Mouse (Mus musculus) urinary bladder, postnatal 25 days (tissue): ENCODE results near the gene Gm9736.
"Not testable (repeated sequence)": the region's sequence is repeated elsewhere in the genome, so short reads cannot be mapped to it uniquely, and the experiment has no call there.

Experiments used
- DNase-seq: peaks from one replicate; pipeline ENCODE4 v3.0.0; 2022; ENCODE audit warnings: low spot score

The Gm9736 gene

DNA sequence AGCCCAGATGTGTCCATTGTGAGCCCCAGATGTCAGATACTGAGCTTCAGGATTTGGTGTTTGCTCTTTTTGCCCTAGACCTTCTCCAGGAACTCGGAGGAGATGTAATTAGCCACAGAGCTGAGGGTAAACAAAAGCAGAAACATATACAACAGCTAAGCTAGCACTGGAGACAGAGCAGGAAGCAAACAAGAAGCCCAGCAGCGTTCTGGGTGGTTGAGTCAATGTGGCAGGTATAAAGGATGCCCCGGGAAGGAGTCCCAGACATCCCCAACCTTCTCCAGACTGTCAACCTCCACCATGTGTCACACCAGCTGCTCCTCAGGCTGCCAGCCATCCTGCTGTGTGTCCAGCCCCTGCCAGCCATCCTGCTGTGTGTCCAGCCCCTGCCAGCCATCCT is 25.0 kb downstream of the Gm9736 start, which contains the start of gene Gm10100:
Gm10100 (plus strand) TSS at position 301 of the 400 bp plus-strand sequence.
- DNase-seq, result no peak

DNA sequence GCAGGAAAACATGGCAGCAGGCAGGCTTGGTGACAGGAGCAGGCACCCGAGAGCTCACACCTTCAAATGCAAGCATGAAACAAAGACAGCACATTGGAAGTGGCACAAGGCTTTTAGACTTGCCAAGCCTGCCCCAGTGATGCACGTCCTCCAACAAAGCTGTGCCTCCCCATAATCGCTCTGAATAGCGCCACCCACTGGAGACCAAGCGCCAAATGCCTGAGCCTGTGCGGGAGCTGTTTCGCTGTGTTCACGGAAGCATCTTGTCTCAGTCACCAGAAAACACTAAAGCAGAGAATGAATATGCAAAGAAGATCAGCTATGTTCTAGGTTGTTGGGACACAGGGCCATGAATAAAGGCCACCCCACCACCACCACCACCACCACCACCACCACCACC is 26.3 kb downstream of the Gm9736 start:
- no peak for DNase-seq

DNA sequence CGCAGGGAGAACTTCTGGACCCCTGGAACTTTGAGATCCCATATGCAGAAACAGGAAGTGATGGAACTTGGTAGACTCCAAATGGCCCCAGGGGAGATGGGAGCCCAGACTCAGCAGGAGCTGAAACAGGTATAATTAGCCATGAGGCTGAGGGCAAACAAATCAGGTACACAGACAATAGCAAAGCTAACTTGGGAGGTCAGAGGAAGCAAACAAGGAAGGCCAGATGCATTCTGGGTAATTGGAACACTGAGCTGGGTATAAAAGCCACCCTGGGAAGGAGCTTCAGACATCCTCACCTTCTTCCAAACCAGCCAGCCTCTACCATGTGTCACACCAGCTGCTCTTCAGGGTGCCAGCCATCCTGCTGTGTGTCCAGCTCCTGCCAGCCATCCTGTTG is 30.9 kb downstream of the Gm9736 start, which contains the start of gene Krtap12-1:
Krtap12-1 (plus strand) TSS at position 301 of the 400 bp plus-strand sequence.
- not testable (repeated sequence) for DNase-seq

DNA sequence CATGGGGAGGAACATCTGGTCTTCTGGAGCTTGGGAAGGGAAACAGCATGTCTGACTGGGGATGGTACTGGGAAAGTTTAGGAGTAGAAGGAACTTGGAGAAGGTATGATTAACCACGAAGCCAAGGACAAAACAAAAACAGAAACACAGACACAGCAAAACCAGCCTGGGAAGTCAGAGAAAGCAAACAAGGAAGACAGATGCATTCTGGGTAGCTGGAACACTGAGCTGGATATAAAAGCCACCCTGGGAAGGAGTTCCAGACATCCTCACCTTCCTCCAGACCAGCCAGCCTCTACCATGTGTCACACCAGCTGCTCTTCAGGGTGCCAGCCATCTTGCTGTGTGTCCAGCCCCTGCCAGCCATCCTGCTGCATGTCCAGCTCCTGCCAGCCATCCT is 35.6 kb downstream of the Gm9736 start, which contains the start of gene Gm10142:
Gm10142 (plus strand) TSS at position 301 of the 400 bp plus-strand sequence.
- no peak for DNase-seq

DNA sequence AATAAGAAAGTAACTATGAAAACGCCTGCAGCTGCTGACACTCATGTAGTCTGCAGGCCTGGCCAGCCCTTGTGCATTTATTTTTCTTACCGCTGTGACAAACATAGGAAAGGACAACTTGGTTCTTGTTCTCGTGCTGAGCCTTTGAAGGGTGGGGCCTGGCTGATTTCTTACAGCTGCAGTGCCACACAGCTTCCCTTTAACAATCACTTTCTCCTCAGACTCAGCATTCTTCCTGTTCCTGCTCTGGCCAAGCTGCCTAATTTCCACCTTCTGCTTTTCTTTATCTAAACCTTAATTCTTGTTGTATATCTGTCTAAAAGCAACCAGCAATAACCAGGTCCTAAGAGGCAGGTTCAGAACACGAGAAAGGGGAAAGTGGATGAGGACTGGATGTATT is 37.4 kb downstream of the Gm9736 start:
- no peak for DNase-seq

DNA sequence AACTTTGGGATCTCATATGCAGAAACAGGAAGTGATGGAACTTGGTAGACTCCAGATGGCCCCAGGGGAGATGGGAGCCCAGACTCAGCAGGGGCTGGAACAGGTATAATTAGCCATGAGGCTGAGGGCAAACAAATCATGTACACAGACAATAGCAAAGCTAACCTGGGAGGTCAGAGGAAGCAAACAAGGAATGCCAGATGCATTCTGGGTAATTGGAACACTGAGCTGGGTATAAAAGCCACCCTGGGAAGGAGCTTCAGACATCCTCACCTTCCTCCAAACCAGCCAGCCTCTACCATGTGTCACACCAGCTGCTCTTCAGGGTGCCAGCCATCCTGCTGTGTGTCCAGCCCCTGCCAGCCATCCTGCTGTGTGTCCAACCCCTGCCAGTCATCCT is 40.0 kb downstream of the Gm9736 start, which contains the start of gene Gm10024:
Gm10024 (plus strand) TSS at position 301 of the 400 bp plus-strand sequence.
- not testable (repeated sequence) for DNase-seq

DNA sequence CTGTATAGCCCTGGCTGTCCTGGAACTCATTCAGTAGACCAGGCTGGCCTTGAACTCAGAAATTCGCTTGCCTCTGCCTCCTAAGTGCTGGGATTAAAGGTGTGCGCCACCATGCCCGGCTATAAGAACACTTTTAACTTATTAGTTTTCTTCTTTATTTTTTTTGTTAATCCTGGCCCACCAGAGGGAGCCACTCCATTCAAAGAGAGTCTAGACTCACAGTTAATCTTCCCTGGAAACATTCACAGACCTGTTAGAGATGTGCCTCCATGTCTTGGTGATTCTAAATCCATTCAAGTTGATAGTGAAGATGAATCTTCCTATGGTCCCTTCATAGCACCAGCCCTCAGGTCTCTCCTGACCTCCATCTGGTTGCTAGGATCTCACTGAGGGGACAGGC is 41.3 kb downstream of the Gm9736 start:
- no peak for DNase-seq

DNA sequence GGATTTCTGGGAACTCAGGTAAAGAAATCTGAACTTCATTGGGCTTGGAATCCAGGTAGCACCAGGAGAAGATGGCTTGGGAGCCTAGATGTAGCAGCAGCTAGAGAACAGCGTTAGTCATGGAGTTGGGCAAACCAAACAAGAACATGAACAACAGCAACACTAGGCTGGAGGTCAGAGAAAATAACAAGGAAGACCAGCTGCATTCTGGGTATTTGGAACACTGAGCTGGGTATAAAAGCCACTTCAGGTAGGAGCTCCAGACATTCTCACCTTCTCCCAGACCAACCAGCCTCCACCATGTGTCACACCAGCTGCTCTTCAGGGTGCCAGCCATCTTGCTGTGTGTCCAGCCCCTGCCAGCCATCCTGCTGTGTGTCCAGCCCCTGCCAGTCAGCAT is 44.8 kb downstream of the Gm9736 start, which contains the start of gene Gm10272:
Gm10272 (plus strand) TSS at position 301 of the 400 bp plus-strand sequence.
- DNase-seq, result no peak
